In genomic region chr5:32133549-32134004, GRCm38 (mm10) we compare ENCODE assay signal across 8 mouse cellular contexts. TPM values are rescaled to one million over a fixed set of nuclear protein-coding genes. Genes with fewer than 3 reads are reported as not detected.
A peak's percentile ranks its signal among the peaks of the same experiment; 100 is the strongest.
DNase-seq lines count a peak whose midpoint lies in the region; ATAC-seq and TF ChIP-seq lines count a peak whose summit lies in the region.

No protein-coding gene starts in this region.

- H3K4me2 ChIP-seq in intestine, postnatal 0 days (replicated peaks; ENCODE audit: low read depth) = peak overlapping the region; percentile 86
- peak overlapping the region; percentile 89 for H3K4me2 ChIP-seq in midbrain, embryonic 11.5 days

- ATAC-seq in intestine, postnatal 0 days = peak; percentile 26; the same call in 1 of the 2 replicates
- 0 out of 2 replicates have a peak, but pooled peaks have one; percentile 35 for ATAC-seq in midbrain, embryonic 11.5 days (ENCODE audit: low FRiP score)
- no peak for ATAC-seq in megakaryocyte-erythroid progenitor cell, adult 5-6 weeks (replicated peaks; ENCODE audit: low FRiP score, low TSS enrichment, poor library complexity, severe bottlenecking)

- TF ChIP-seq CTCF in intestine, postnatal 0 days (IDR thresholded peaks at IDR 0.05; ENCODE audit: low read depth) = peak; percentile 25; the same call in 1 of the 2 replicates

- no peaks in the 10 kb centered on the region for H3K36me3 ChIP-seq in intestine, postnatal 0 days (ENCODE audit: control insufficient read depth, insufficient read depth)
- H3K36me3 ChIP-seq in midbrain, embryonic 11.5 days (ENCODE audit: control insufficient read depth, insufficient read depth, low read length) = no peaks in the 10 kb centered on the region

- peak; percentile 78 for DNase-seq in adipocyte (ENCODE audit: low spot score)
- DNase-seq in embryo, embryonic 11.5 days (ENCODE audit: low read depth, low spot score) = peak; percentile 37
- DNase-seq in gastrocnemius, postnatal 4 days (ENCODE audit: low spot score in 2 of 2) = peak; percentile 71 to 82
- peak; percentile 76 to 88 for DNase-seq in left cerebral cortex, postnatal 25 days (ENCODE audit: low spot score in 2 of 2)
- DNase-seq in midbrain, embryonic 11.5 days (ENCODE audit: low spot score, missing footprints) = peak; percentile 92
- DNase-seq in right cerebral cortex, postnatal 4 days = peak; percentile 53

- H3K4me3 ChIP-seq in intestine, postnatal 0 days (ENCODE audit: low read depth, low read length) = peak overlapping the region; percentile 73
- H3K4me3 ChIP-seq in midbrain, embryonic 11.5 days (ENCODE audit: low read depth, low read length) = peak overlapping the region; percentile 44

- no peaks in the 10 kb centered on the region for H3K27me3 ChIP-seq in intestine, postnatal 0 days (replicated peaks; ENCODE audit: control insufficient read depth, insufficient read depth, low read length)
- H3K27me3 ChIP-seq in midbrain, embryonic 11.5 days (ENCODE audit: control insufficient read depth, insufficient read depth, low read length) = peaks cover 65% of the 10 kb centered on the region

- intact Hi-C loops in left cerebral cortex, postnatal 25 days (cut with DNase I) = loop anchor here (2.0 to 10.0 kb wide), 5 partner anchors 97 to 383 kb away; no protein-coding TSS in a partner anchor

- 0% methylated on average over 20 of the region's 20 CpGs for WGBS in intestine, postnatal 0 days
- WGBS in midbrain, embryonic 11.5 days = under 1% methylated on average over 20 of the region's 20 CpGs

- H3K4me1 ChIP-seq in intestine, postnatal 0 days (replicated peaks; ENCODE audit: control insufficient read depth, insufficient read depth, low read length) = peaks cover 5% of the 10 kb centered on the region; the same call in 1 of the 2 replicates
- H3K4me1 ChIP-seq in midbrain, embryonic 11.5 days (ENCODE audit: control insufficient read depth, insufficient read depth, low read length) = peaks cover 13% of the 10 kb centered on the region

- no peaks in the 10 kb centered on the region for H3K9me3 ChIP-seq in intestine, postnatal 0 days (ENCODE audit: control insufficient read depth)
- H3K9me3 ChIP-seq in midbrain, embryonic 11.5 days (ENCODE audit: control insufficient read depth, low read length) = no peaks in the 10 kb centered on the region

- peak overlapping the region; percentile 97 for H3K27ac ChIP-seq in intestine, postnatal 0 days (ENCODE audit: low read depth, low read length)
- H3K27ac ChIP-seq in midbrain, embryonic 11.5 days (ENCODE audit: low read depth, low read length) = no peak overlapping the region

- H3K9ac ChIP-seq in intestine, postnatal 0 days (ENCODE audit: low read depth, low read length) = peak overlapping the region; percentile 92
- H3K9ac ChIP-seq in midbrain, embryonic 11.5 days (ENCODE audit: low read length) = peak overlapping the region; percentile 58

RNA-seq across cellular contexts. Expression of gene Fosl2, which starts 2.0 kb away (rescaled TPM):
- total RNA-seq in gastrocnemius, postnatal 4 days (2021) = 10 to 100 TPM; 23.2 to 33.3 TPM
- 5.8 and 5.9 TPM in 2 replicates for polyA plus RNA-seq in intestine, postnatal 0 days (2015; fragmentation: Nextera tagmentation; extraction: Ambion mirVana)
- total RNA-seq in left cerebral cortex, postnatal 25 days (2021) = 10 to 100 TPM; 41.8 to 45.5 TPM
- polyA plus RNA-seq in midbrain, embryonic 11.5 days (2014; fragmentation: Nextera tagmentation; extraction: Ambion mirVana) = 0.52 and 0.57 TPM in 2 replicates
- total RNA-seq in megakaryocyte-erythroid progenitor cell, adult 5-6 weeks (2014; fragmentation: Nextera tagmentation) = 1.2 and 3.4 TPM in 2 replicates
- total RNA-seq in megakaryocyte-erythroid progenitor cell, adult 5-6 weeks (2017) = 1.8 and 6.8 TPM in 2 replicates

Comparison
In these comparisons a context has a peak if more than half of its experiments do, and no peak if none do; other contexts are left out.
1. DNase-seq: peak in every context shown above with its lines; median percentile 92 in midbrain, embryonic 11.5 days; 82 in left cerebral cortex, postnatal 25 days; 78 in adipocyte; 76 in gastrocnemius, postnatal 4 days; 53 in right cerebral cortex, postnatal 4 days; 37 in embryo, embryonic 11.5 days.